Mouse (Mus musculus) liver, embryonic 16.5 days (tissue): ENCODE results near the gene Rere. TPM values are rescaled to one million over a fixed set of nuclear protein-coding genes. Genes with fewer than 3 reads are reported as not detected.
"Not testable (repeated sequence)": the region's sequence is repeated elsewhere in the genome, so short reads cannot be mapped to it uniquely, and the experiment has no call there.

ENCODE experiments used
- ATAC-seq: fragments of 200-750 bp; cut with Nextera tagmentation; 2 replicates; pipeline ENCODE4 v1.8.0; 2017; ENCODE audit warnings: low read depth, mild to moderate bottlenecking, moderate number of reproducible peaks, moderate library complexity
- H3K27ac ChIP-seq: fragments of 300-500 bp; sonication (generic); 2 replicates; pipeline ENCODE4 v1.5.1; 2014; ENCODE audit warnings: mild to moderate bottlenecking, low read length
- H3K27me3 ChIP-seq: fragments of 300-500 bp; sonication (generic); 2 replicates; pipeline ENCODE4 v1.6.1; 2014; ENCODE audit warnings: low read depth, low read length, mixed read lengths; ENCODE audit not compliant: control insufficient read depth, insufficient read depth
- H3K36me3 ChIP-seq: fragments of 300-500 bp; sonication (generic); 2 replicates; pipeline ENCODE4 v1.6.1; 2014; ENCODE audit warnings: mild to moderate bottlenecking; ENCODE audit not compliant: control insufficient read depth, insufficient read depth
- H3K4me1 ChIP-seq: fragments of 300-500 bp; sonication (generic); 2 replicates; pipeline ENCODE4 v1.6.1; 2014; ENCODE audit warnings: low read depth, low read length, mixed read lengths; ENCODE audit not compliant: control insufficient read depth
- H3K4me2 ChIP-seq: fragments of 300-500 bp; sonication (generic); 2 replicates; pipeline ENCODE4 v1.6.1; 2014; ENCODE audit warnings: low read depth, low read length, mixed read lengths
- H3K4me3 ChIP-seq: fragments of 300-500 bp; sonication (generic); 2 replicates; pipeline ENCODE4 v1.5.1; 2014; ENCODE audit warnings: low read depth, mild to moderate bottlenecking, low read length
- H3K9ac ChIP-seq: fragments of 300-500 bp; sonication (generic); 2 replicates; pipeline ENCODE4 v1.6.1; 2014; ENCODE audit warnings: low read depth, low read length
- H3K9me3 ChIP-seq: fragments of 300-500 bp; sonication (generic); replicated peaks from 2 replicates; pipeline ENCODE4 v1.6.1; 2016; ENCODE audit warnings: low read length; ENCODE audit not compliant: control insufficient read depth
- WGBS: fragments of 180-500 bp; shearing (Covaris S2); extraction: QIAGEN DNeasy Blood & Tissue Kit; methylation state at CpG from one replicate; pipeline ENCODE4 v1.1.7; 2014; ENCODE audit not compliant: insufficient replicate concordance; 5-methylcytosine and 5-hydroxymethylcytosine counted together
- polyA plus RNA-seq: library from polyadenylated mRNA; unstranded; fragments of >200 nt; fragmentation: Nextera tagmentation; extraction: Ambion mirVana; gene quantifications from 2 replicates; pipeline ENCODE4 v1.2.1, GENCODE M21; 2015

Rere gene
- polyA plus RNA-seq, 1 experiment from 2014 or later: 6.8 TPM

- Histone ChIP-seq H3K27ac (no peak overlapping the region), H3K9me3 (no peaks in the 10 kb centered on the region), H3K4me3 (no peak overlapping the region), H3K9ac (no peak overlapping the region), H3K27me3 (no peaks in the 10 kb centered on the region), H3K36me3 (no peaks in the 10 kb centered on the region), H3K4me1 (peaks cover 25% of the 10 kb centered on the region), H3K4me2 (no peak overlapping the region)
- ATAC-seq: no peak
- WGBS: 34% methylated on average over 15 of the region's 15 CpGs
Measured at GRCm38 (mm10) chr4:150552751-150553600, 271.5 kb downstream of the Rere start.

GRCm38 (mm10) chr4:150555783-150556182 is 274.3 kb downstream of the Rere start:
- Histone ChIP-seq H3K27ac (no peak overlapping the region), H3K36me3 (no peaks in the 10 kb centered on the region), H3K4me2 (no peak overlapping the region), H3K9ac (no peak overlapping the region), H3K27me3 (no peaks in the 10 kb centered on the region), H3K4me3 (no peak overlapping the region), H3K4me1 (peaks cover 27% of the 10 kb centered on the region), H3K9me3 (no peaks in the 10 kb centered on the region)
- no peak for ATAC-seq

GRCm38 (mm10) chr4:150556382-150557221 is 275.2 kb downstream of the Rere start:
- peak overlapping the region; percentile 52 for H3K27ac ChIP-seq
- WGBS: 5% methylated on average over 17 of the region's 17 CpGs
- H3K4me3 ChIP-seq: no peak overlapping the region
- H3K4me2 ChIP-seq: peak overlapping the region; percentile 5
- H3K27me3 ChIP-seq: no peaks in the 10 kb centered on the region
- no peaks in the 10 kb centered on the region for H3K9me3 ChIP-seq
- no peak overlapping the region for H3K9ac ChIP-seq
- peaks cover 25% of the 10 kb centered on the region for H3K4me1 ChIP-seq
- ATAC-seq: peak; percentile 49
- no peaks in the 10 kb centered on the region for H3K36me3 ChIP-seq

GRCm38 (mm10) chr4:150557289-150557688 is 275.8 kb downstream of the Rere start:
- not testable (repeated sequence) for H3K27ac ChIP-seq, H3K9me3 ChIP-seq, H3K4me3 ChIP-seq, H3K4me2 ChIP-seq, H3K36me3 ChIP-seq, H3K27me3 ChIP-seq, ATAC-seq, H3K9ac ChIP-seq
- 40% methylated on average over 3 of the region's 3 CpGs for WGBS
- peaks cover 25% of the 10 kb centered on the region for H3K4me1 ChIP-seq

GRCm38 (mm10) chr4:150557976-150558375 is 276.5 kb downstream of the Rere start:
- no peak overlapping the region; the same call in 1 of the 2 replicates for H3K27ac ChIP-seq

GRCm38 (mm10) chr4:150559514-150559913 is 278.1 kb downstream of the Rere start:
- 64% methylated on average over 3 of the region's 3 CpGs for WGBS
- H3K9ac ChIP-seq: no peak overlapping the region
- ATAC-seq: no peak
- H3K4me2 ChIP-seq: no peak overlapping the region
- H3K4me3 ChIP-seq: no peak overlapping the region
- H3K9me3 ChIP-seq: no peaks in the 10 kb centered on the region
- H3K36me3 ChIP-seq: no peaks in the 10 kb centered on the region
- peaks cover 34% of the 10 kb centered on the region for H3K4me1 ChIP-seq
- H3K27ac ChIP-seq: no peak overlapping the region
- H3K27me3 ChIP-seq: no peaks in the 10 kb centered on the region

More at GRCm38 (mm10) chr4:150557976-150558375, 276.5 kb downstream of the Rere start:
- H3K27me3 ChIP-seq: no peaks in the 10 kb centered on the region
- no peak for ATAC-seq
- H3K9ac ChIP-seq: no peak overlapping the region
- no peak overlapping the region for H3K4me3 ChIP-seq
- H3K4me2 ChIP-seq: no peak overlapping the region
- WGBS: 0% methylated on average over 1 of the region's 1 CpGs
- peaks cover 27% of the 10 kb centered on the region for H3K4me1 ChIP-seq
- H3K9me3 ChIP-seq: no peaks in the 10 kb centered on the region
- no peaks in the 10 kb centered on the region for H3K36me3 ChIP-seq

- Histone ChIP-seq H3K9ac (no peak overlapping the region), H3K4me2 (no peak overlapping the region), H3K4me1 (peaks cover 36% of the 10 kb centered on the region), H3K36me3 (no peaks in the 10 kb centered on the region), H3K27ac (no peak overlapping the region), H3K9me3 (no peaks in the 10 kb centered on the region), H3K4me3 (no peak overlapping the region), H3K27me3 (no peaks in the 10 kb centered on the region)
- 50% methylated on average over 5 of the region's 5 CpGs for WGBS
- no peak for ATAC-seq
Measured at GRCm38 (mm10) chr4:150563281-150563680, 281.8 kb downstream of the Rere start.

GRCm38 (mm10) chr4:150566193-150566592 is 284.7 kb downstream of the Rere start:
- Histone ChIP-seq H3K4me1 (peaks cover 46% of the 10 kb centered on the region), H3K4me2 (no peak overlapping the region), H3K9ac (no peak overlapping the region), H3K27ac (no peak overlapping the region), H3K4me3 (no peak overlapping the region), H3K36me3 (no peaks in the 10 kb centered on the region), H3K27me3 (no peaks in the 10 kb centered on the region), H3K9me3 (no peaks in the 10 kb centered on the region)
- no peak for ATAC-seq
- 17% methylated on average over 6 of the region's 6 CpGs for WGBS
